Mouse (Mus musculus) stomach, postnatal 0 days (tissue): ENCODE data around the gene Gabrr3. TPM values are rescaled to one million over a fixed set of nuclear protein-coding genes. Genes with fewer than 3 reads are reported as not detected.

Experiments
- ATAC-seq: fragments of 200-750 bp; cut with Nextera tagmentation; 2 replicates; pipeline ENCODE4 v1.8.0; 2017; ENCODE audit not compliant: low FRiP score, low TSS enrichment
- DNase-seq: peaks from one replicate; pipeline ENCODE4 v3.0.0-alpha.2; 2016; ENCODE audit warnings: low spot score
- H3K27ac ChIP-seq: fragments of 300-500 bp; sonication (generic); replicated peaks from 2 replicates; pipeline ENCODE4 v1.5.1; 2014; ENCODE audit warnings: mild to moderate bottlenecking, control low read depth
- H3K27me3 ChIP-seq: fragments of 300-500 bp; sonication (generic); 2 replicates; pipeline ENCODE4 v1.6.1; 2014; ENCODE audit warnings: low read length; ENCODE audit not compliant: control insufficient read depth, insufficient read depth
- H3K36me3 ChIP-seq: fragments of 300-500 bp; sonication (generic); 2 replicates; pipeline ENCODE4 v1.6.1; 2014; ENCODE audit warnings: low read length, mixed read lengths; ENCODE audit not compliant: control insufficient read depth, insufficient read depth
- H3K4me1 ChIP-seq: fragments of 300-500 bp; sonication (generic); replicated peaks from 2 replicates; pipeline ENCODE4 v1.6.1; 2014; ENCODE audit warnings: antibody characterized with exemption; ENCODE audit not compliant: control insufficient read depth, insufficient read depth
- H3K4me2 ChIP-seq: fragments of 300-500 bp; sonication (generic); replicated peaks from 2 replicates; pipeline ENCODE4 v1.6.1; 2014; ENCODE audit warnings: low read depth, mild to moderate bottlenecking, control low read depth, moderate library complexity
- H3K4me3 ChIP-seq: fragments of 300-500 bp; sonication (generic); 2 replicates; pipeline ENCODE4 v1.5.1; 2014; ENCODE audit warnings: low read depth, low read length, control low read depth
- H3K9ac ChIP-seq: fragments of 300-500 bp; sonication (generic); 2 replicates; pipeline ENCODE4 v1.6.1; 2014; ENCODE audit warnings: mild to moderate bottlenecking, low read length, control low read depth, mixed read lengths
- H3K9me3 ChIP-seq: fragments of 300-500 bp; sonication (generic); 2 replicates; pipeline ENCODE4 v1.6.1; 2016; ENCODE audit warnings: low read length; ENCODE audit not compliant: control insufficient read depth
- CTCF ChIP-seq: IDR thresholded peaks from 2 replicates; pipeline ENCODE4 v1.5.1; 2016; ENCODE audit warnings: antibody characterized with exemption, low read depth, mild to moderate bottlenecking, moderate library complexity
- EP300 ChIP-seq: optimal IDR thresholded peaks from 2 replicates; pipeline ENCODE3; 2016; ENCODE audit warnings: antibody characterized with exemption
- WGBS: fragments of 180-500 bp; shearing (Covaris S2); extraction: QIAGEN DNeasy Blood & Tissue Kit; methylation state at CpG from one replicate; pipeline ENCODE4 v1.1.7; 2014; 5-methylcytosine and 5-hydroxymethylcytosine counted together
- polyA plus RNA-seq: library from polyadenylated mRNA; unstranded; fragments of >200 nt; fragmentation: Nextera tagmentation; extraction: Ambion mirVana; gene quantifications from 2 replicates; pipeline ENCODE4 v1.2.1, GENCODE M21; 2015

Gene Gabrr3
- polyA plus RNA-seq, 1 experiment from 2014 or later: not detected

- no peak for ATAC-seq
- no peak overlapping the region for H3K27ac ChIP-seq
- WGBS: 76% methylated on average over 1 of the region's 1 CpGs
- no peak overlapping the region for H3K9ac ChIP-seq
- H3K36me3 ChIP-seq: peaks cover 14% of the 10 kb centered on the region
- DNase-seq: no peak
- H3K9me3 ChIP-seq: no peaks in the 10 kb centered on the region
- TF ChIP-seq CTCF: no peak
- TF ChIP-seq EP300: no peak
- no peaks in the 10 kb centered on the region for H3K27me3 ChIP-seq
- no peak overlapping the region for H3K4me2 ChIP-seq
- no peaks in the 10 kb centered on the region for H3K4me1 ChIP-seq
- no peak overlapping the region for H3K4me3 ChIP-seq
These were observed 90.8 kb downstream of the Gabrr3 start for GRCm38 (mm10) chr16:59497947-59498346.

- peaks cover 9% of the 10 kb centered on the region for H3K36me3 ChIP-seq
- ATAC-seq (no peak), DNase-seq (no peak)
- H3K4me1 ChIP-seq: no peaks in the 10 kb centered on the region
- H3K4me3 ChIP-seq: no peak overlapping the region
- no peaks in the 10 kb centered on the region for H3K9me3 ChIP-seq
- WGBS: 97% methylated on average over 3 of the region's 3 CpGs
- no peak overlapping the region for H3K4me2 ChIP-seq
- no peak for TF ChIP-seq EP300
- TF ChIP-seq CTCF: no peak
- H3K27ac ChIP-seq: no peak overlapping the region
- no peak overlapping the region for H3K9ac ChIP-seq
- H3K27me3 ChIP-seq: no peaks in the 10 kb centered on the region
These were observed 92.0 kb downstream of the Gabrr3 start for GRCm38 (mm10) chr16:59499180-59499579.

DNA sequence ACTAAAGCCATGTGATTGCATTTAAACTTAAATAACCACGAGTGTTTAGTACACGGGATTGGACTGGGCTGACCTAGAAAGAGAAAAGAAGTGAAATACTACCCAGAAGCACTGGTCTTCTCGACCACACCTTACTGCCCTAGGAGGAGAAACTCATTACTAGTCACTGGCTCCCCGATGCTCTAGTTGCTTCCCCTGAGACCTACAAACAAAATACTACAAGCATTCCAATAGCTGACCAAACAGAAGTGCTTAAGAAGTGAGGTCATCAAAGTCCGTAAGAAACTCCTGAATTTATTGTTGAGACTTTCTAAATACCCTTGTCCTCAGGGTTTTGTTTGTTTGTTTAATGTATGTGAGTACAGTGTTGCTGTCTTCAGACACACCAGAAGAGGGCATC, 102.7 kb downstream of the Gabrr3 start:
- Histone ChIP-seq H3K27ac (no peak overlapping the region), H3K27me3 (no peaks in the 10 kb centered on the region), H3K4me2 (no peak overlapping the region), H3K9ac (no peak overlapping the region), H3K36me3 (peaks cover 4% of the 10 kb centered on the region), H3K4me1 (no peaks in the 10 kb centered on the region), H3K9me3 (no peaks in the 10 kb centered on the region), H3K4me3 (no peak overlapping the region)
- no peak for TF ChIP-seq CTCF
- TF ChIP-seq EP300: no peak
- ATAC-seq (no peak), DNase-seq (no peak)
- WGBS: 85% methylated on average over 5 of the region's 5 CpGs

Other genes starting within 250 kb of the Gabrr3 start
- not detected in 2 replicates for gene Olfr196, start 236.9 kb upstream of the Gabrr3 start, polyA plus RNA-seq
- not detected in 2 replicates for gene Olfr198, start 203.8 kb upstream of the Gabrr3 start, polyA plus RNA-seq
- gene Olfr199, start 187.6 kb upstream of the Gabrr3 start, polyA plus RNA-seq: not detected in 2 replicates
- gene Olfr201, start 134.7 kb upstream of the Gabrr3 start, polyA plus RNA-seq: not detected in 2 replicates
- gene Olfr202, start 120.5 kb upstream of the Gabrr3 start, polyA plus RNA-seq: not detected in 2 replicates
- gene Olfr203, start 108.5 kb upstream of the Gabrr3 start, polyA plus RNA-seq: not detected in 2 replicates
- gene Olfr204, start 89.1 kb upstream of the Gabrr3 start, polyA plus RNA-seq: not detected in 2 replicates
- gene Olfr205, start 76.2 kb upstream of the Gabrr3 start, polyA plus RNA-seq: not detected in 2 replicates
- not detected in 2 replicates for gene Olfr206, start 58.1 kb upstream of the Gabrr3 start, polyA plus RNA-seq
- gene Olfr209, start 43.3 kb upstream of the Gabrr3 start, polyA plus RNA-seq: not detected in 2 replicates
- 22.7 and 23.4 TPM in 2 replicates for gene Riox2, start 64.4 kb downstream of the Gabrr3 start, polyA plus RNA-seq
- 6.3 and 7.3 TPM in 2 replicates for gene Crybg3, start 193.6 kb downstream of the Gabrr3 start, polyA plus RNA-seq
- gene Arl6, start 232.1 kb downstream of the Gabrr3 start, polyA plus RNA-seq: 17.8 and 18.2 TPM in 2 replicates